Mouse (Mus musculus) ES-E14 (cell line): ENCODE measurements around the gene Erg.

Source experiments
- MAFK ChIP-seq: IDR thresholded peaks from 2 replicates; pipeline ENCODE4 v1.6.1; 2014; ENCODE audit warnings: mild to moderate bottlenecking, low read depth, low read length, inconsistent platforms; ENCODE audit not compliant: insufficient read depth
- ZC3H11A ChIP-seq: IDR thresholded peaks from 2 replicates; pipeline ENCODE4 v1.6.1; 2012; ENCODE audit warnings: low read depth, mild to moderate bottlenecking, inconsistent platforms, low read length, borderline replicate concordance

DNA sequence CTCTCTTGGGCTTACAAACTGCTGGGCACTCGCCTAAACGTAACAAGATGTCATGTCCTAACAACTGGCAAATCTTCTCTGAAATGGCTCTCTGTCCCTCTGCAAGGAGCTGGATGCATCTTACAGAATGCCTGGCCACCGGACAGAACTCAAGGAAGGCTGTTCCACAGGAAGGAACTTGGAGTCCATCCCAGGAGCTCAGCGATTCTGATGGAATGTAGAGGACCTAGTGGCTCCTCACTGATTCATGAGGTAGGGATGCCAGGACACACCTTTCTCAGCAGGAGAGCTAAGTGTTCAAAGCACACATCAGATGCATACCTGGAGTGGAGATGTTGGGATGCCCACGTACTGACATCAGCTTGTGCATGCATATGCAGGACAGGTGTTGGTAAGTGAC is 221.2 kb downstream of the Erg start:
- TF ChIP-seq ZC3H11A (no peak), MAFK (no peak)
